Mouse (Mus musculus): ENCODE measurements at regions not wholly inside any gene's neighbourhood (a gene's known extent, or its start where the extent isn't known, plus 50 kb on each side); places are given as distances from the start of the nearest gene placed in this dataset.
"Not testable (repeated sequence)": the region's sequence is repeated elsewhere in the genome, so short reads cannot be mapped to it uniquely, and the experiment has no call there.

GRCm38 (mm10) chr17:85886237-85886636 lies 198.2 kb upstream of the Six2 start:
- no peak for DNase-seq (ENCODE audit: inconsistent ontology term)

- DNase-seq (ENCODE audit: inconsistent ontology term): peak; percentile 79
Observed at GRCm38 (mm10) chr17:85881636-85882170, 193.6 kb upstream of the Six2 start.

- DNase-seq (ENCODE audit: inconsistent ontology term): no peak
Observed at GRCm38 (mm10) chr17:85881046-85881445, 193.0 kb upstream of the Six2 start.

- DNase-seq (ENCODE audit: inconsistent ontology term): no peak
Observed at GRCm38 (mm10) chr17:85877426-85877825, 189.4 kb upstream of the Six2 start.

- DNase-seq (ENCODE audit: inconsistent ontology term): no peak
Observed at GRCm38 (mm10) chr17:85876853-85877252, 188.8 kb upstream of the Six2 start.

GRCm38 (mm10) chr17:85873853-85874586 lies 185.9 kb upstream of the Six2 start:
- no peak for DNase-seq (ENCODE audit: inconsistent ontology term)

- no peak for DNase-seq (ENCODE audit: inconsistent ontology term)
Observed at GRCm38 (mm10) chr17:85872903-85873413, 184.9 kb upstream of the Six2 start.

GRCm38 (mm10) chr17:85870406-85870805 lies 182.3 kb upstream of the Six2 start:
- DNase-seq (ENCODE audit: inconsistent ontology term): no peak

GRCm38 (mm10) chr17:85869179-85869578 lies 181.1 kb upstream of the Six2 start:
- no peak for DNase-seq (ENCODE audit: inconsistent ontology term)

GRCm38 (mm10) chr17:85867945-85868616 lies 180.0 kb upstream of the Six2 start:
- DNase-seq (ENCODE audit: inconsistent ontology term): no peak

GRCm38 (mm10) chr17:85866581-85866980 lies 178.5 kb upstream of the Six2 start:
- DNase-seq (ENCODE audit: inconsistent ontology term): no peak

GRCm38 (mm10) chr17:85865940-85866339 lies 177.9 kb upstream of the Six2 start:
- no peak for DNase-seq (ENCODE audit: inconsistent ontology term)

- DNase-seq (ENCODE audit: inconsistent ontology term): no peak
Observed at GRCm38 (mm10) chr17:85861328-85861727, 173.3 kb upstream of the Six2 start.

GRCm38 (mm10) chr17:85860797-85861196 lies 172.7 kb upstream of the Six2 start:
- no peak for DNase-seq (ENCODE audit: inconsistent ontology term)

GRCm38 (mm10) chr17:85859926-85860707 lies 172.0 kb upstream of the Six2 start:
- DNase-seq (ENCODE audit: inconsistent ontology term): no peak

- no peak for DNase-seq (ENCODE audit: inconsistent ontology term)
Observed at GRCm38 (mm10) chr17:85858516-85858915, 170.4 kb upstream of the Six2 start.

- DNase-seq (ENCODE audit: inconsistent ontology term): peak; percentile 52
Observed at GRCm38 (mm10) chr17:85857705-85858472, 169.8 kb upstream of the Six2 start.

- not testable (repeated sequence) for DNase-seq (ENCODE audit: inconsistent ontology term)
Observed at GRCm38 (mm10) chr17:85856894-85857293, 168.8 kb upstream of the Six2 start.

- DNase-seq (ENCODE audit: inconsistent ontology term): no peak
Observed at GRCm38 (mm10) chr17:85853156-85853555, 165.1 kb upstream of the Six2 start.

- DNase-seq (ENCODE audit: inconsistent ontology term): no peak
Observed at GRCm38 (mm10) chr17:85848526-85848925, 160.5 kb upstream of the Six2 start.

GRCm38 (mm10) chr17:85847756-85848155 lies 159.7 kb upstream of the Six2 start:
- DNase-seq (ENCODE audit: inconsistent ontology term): no peak
